Mouse (Mus musculus) midbrain, embryonic 15.5 days (tissue): ENCODE data around the gene R3hdm2. TPM values are rescaled to one million over a fixed set of nuclear protein-coding genes. Genes with fewer than 3 reads are reported as not detected.

ENCODE experiments used
- ATAC-seq: fragments of 200-750 bp; cut with Nextera tagmentation; replicated peaks from 2 replicates; pipeline ENCODE4 v1.8.0; 2017; ENCODE audit warnings: moderate TSS enrichment
- H3K27ac ChIP-seq: fragments of 300-500 bp; sonication (generic); 2 replicates; pipeline ENCODE4 v1.5.1; 2015; ENCODE audit warnings: mild to moderate bottlenecking, inconsistent platforms
- H3K27me3 ChIP-seq: fragments of 300-500 bp; sonication (generic); replicated peaks from 2 replicates; pipeline ENCODE4 v1.6.1; 2015; ENCODE audit warnings: inconsistent platforms
- H3K36me3 ChIP-seq: fragments of 300-500 bp; sonication (generic); replicated peaks from 2 replicates; pipeline ENCODE4 v1.6.1; 2015; ENCODE audit warnings: inconsistent platforms
- H3K4me1 ChIP-seq: fragments of 300-500 bp; sonication (generic); 2 replicates; pipeline ENCODE4 v1.6.1; 2015; ENCODE audit warnings: inconsistent platforms
- H3K4me2 ChIP-seq: fragments of 300-500 bp; sonication (generic); 2 replicates; pipeline ENCODE4 v1.6.1; 2015; ENCODE audit warnings: inconsistent platforms, mild to moderate bottlenecking, moderate library complexity
- H3K4me3 ChIP-seq: fragments of 300-500 bp; sonication (generic); 2 replicates; pipeline ENCODE4 v1.5.1; 2015; ENCODE audit warnings: mild to moderate bottlenecking, inconsistent platforms
- H3K9ac ChIP-seq: fragments of 300-500 bp; sonication (generic); 2 replicates; pipeline ENCODE4 v1.6.1; 2015; ENCODE audit warnings: mild to moderate bottlenecking, inconsistent platforms
- H3K9me3 ChIP-seq: fragments of 300-500 bp; sonication (generic); 2 replicates; pipeline ENCODE4 v1.6.1; 2016; ENCODE audit warnings: inconsistent platforms
- WGBS: fragments of 180-500 bp; shearing (Covaris S2); methylation state at CpG from one replicate; pipeline ENCODE4 v1.1.7; 2015; ENCODE audit warnings: mixed read lengths; 5-methylcytosine and 5-hydroxymethylcytosine counted together
- polyA plus RNA-seq: library from polyadenylated mRNA; unstranded; fragments of >200 nt; fragmentation: Nextera tagmentation; extraction: Ambion mirVana; gene quantifications from 2 replicates; pipeline ENCODE4 v1.2.1, GENCODE M21; 2015

The R3hdm2 gene
- polyA plus RNA-seq, result 39.7 and 43.6 TPM in 2 replicates

GRCm38 (mm10) chr10:127380251-127380691, at the start of gene R3hdm2:
TSS of gene R3hdm2 (plus strand) at chr10:127380327.
- Histone ChIP-seq H3K4me1 (peaks cover 19% of the 10 kb centered on the region), H3K27ac (peak within 1 kb of the TSS; percentile 94), H3K36me3 (no peaks in the 10 kb centered on the region), H3K4me2 (peak within 1 kb of the TSS; percentile 70), H3K9me3 (no peaks in the 10 kb centered on the region), H3K9ac (peak within 1 kb of the TSS; percentile 85), H3K27me3 (no peaks in the 10 kb centered on the region), H3K4me3 (peak within 1 kb of the TSS; percentile 85)
- ATAC-seq, result peak; percentile 96
- WGBS, result under 1% methylated on average over 38 of the region's 53 CpGs

GRCm38 (mm10) chr10:127332211-127332874, 47.8 kb upstream of the R3hdm2 start:
- Histone ChIP-seq H3K4me1 (no peaks in the 10 kb centered on the region), H3K27me3 (peaks cover 29% of the 10 kb centered on the region), H3K9me3 (no peaks in the 10 kb centered on the region), H3K36me3 (no peaks in the 10 kb centered on the region), H3K4me2 (peak overlapping the region; percentile 41), H3K9ac (peak overlapping the region; percentile 21; the same call in 1 of the 2 replicates), H3K27ac (no peak overlapping the region), H3K4me3 (peak overlapping the region; percentile 18; the same call in 1 of the 2 replicates)
- 23% methylated on average over 31 of the region's 31 CpGs for WGBS
- 0 out of 2 replicates have a peak, but pooled peaks have one; percentile 46 for ATAC-seq

GRCm38 (mm10) chr10:127333152-127333551, 47.0 kb upstream of the R3hdm2 start:
- 62% methylated on average over 5 of the region's 5 CpGs for WGBS
- Histone ChIP-seq H3K36me3 (no peaks in the 10 kb centered on the region), H3K9me3 (no peaks in the 10 kb centered on the region), H3K9ac (no peak overlapping the region), H3K4me2 (no peak overlapping the region), H3K4me3 (no peak overlapping the region), H3K27me3 (peaks cover 21% of the 10 kb centered on the region), H3K27ac (no peak overlapping the region), H3K4me1 (no peaks in the 10 kb centered on the region)
- no peak for ATAC-seq

GRCm38 (mm10) chr10:127335271-127335670, 44.9 kb upstream of the R3hdm2 start:
- Histone ChIP-seq H3K36me3 (no peaks in the 10 kb centered on the region), H3K4me1 (peaks cover 16% of the 10 kb centered on the region), H3K4me3 (no peak overlapping the region), H3K9ac (no peak overlapping the region), H3K27ac (no peak overlapping the region), H3K9me3 (no peaks in the 10 kb centered on the region), H3K4me2 (no peak overlapping the region), H3K27me3 (peaks cover 14% of the 10 kb centered on the region)
- WGBS, result 55% methylated on average over 1 of the region's 1 CpGs
- ATAC-seq, result no peak

GRCm38 (mm10) chr10:127336952-127337351, 43.2 kb upstream of the R3hdm2 start:
- H3K9ac ChIP-seq, result no peak overlapping the region
- 79% methylated on average over 5 of the region's 5 CpGs for WGBS

GRCm38 (mm10) chr10:127337536-127338099, 42.5 kb upstream of the R3hdm2 start:
- Histone ChIP-seq H3K9me3 (no peaks in the 10 kb centered on the region), H3K36me3 (no peaks in the 10 kb centered on the region), H3K27ac (no peak overlapping the region), H3K9ac (no peak overlapping the region), H3K4me3 (no peak overlapping the region), H3K4me1 (peaks cover 37% of the 10 kb centered on the region), H3K4me2 (no peak overlapping the region), H3K27me3 (peaks cover 31% of the 10 kb centered on the region)
- ATAC-seq, result no peak
- WGBS, result 85% methylated on average over 6 of the region's 6 CpGs

More at GRCm38 (mm10) chr10:127336952-127337351, 43.2 kb upstream of the R3hdm2 start:
- Histone ChIP-seq H3K4me1 (peaks cover 30% of the 10 kb centered on the region), H3K9me3 (no peaks in the 10 kb centered on the region), H3K27me3 (peaks cover 24% of the 10 kb centered on the region), H3K4me2 (no peak overlapping the region), H3K27ac (no peak overlapping the region), H3K4me3 (no peak overlapping the region), H3K36me3 (no peaks in the 10 kb centered on the region)
- no peak for ATAC-seq

GRCm38 (mm10) chr10:127338930-127339682, 41.0 kb upstream of the R3hdm2 start:
- WGBS, result 0% methylated on average over 31 of the region's 31 CpGs
- H3K4me3 ChIP-seq, result peak overlapping the region; percentile 24
- peak overlapping the region; percentile 49 for H3K4me2 ChIP-seq
- H3K4me1 ChIP-seq, result peaks cover 37% of the 10 kb centered on the region
- H3K27me3 ChIP-seq, result peaks cover 32% of the 10 kb centered on the region
- H3K9me3 ChIP-seq, result no peaks in the 10 kb centered on the region
- H3K9ac ChIP-seq, result 0 out of 2 replicates have a peak overlapping the region, but pooled peaks have one; percentile 3
- H3K27ac ChIP-seq, result 0 out of 2 replicates have a peak overlapping the region, but pooled peaks have one; percentile 15
- ATAC-seq, result peak; percentile 81
- H3K36me3 ChIP-seq, result no peaks in the 10 kb centered on the region

GRCm38 (mm10) chr10:127339683-127340576, 40.2 kb upstream of the R3hdm2 start:
- H3K27me3 ChIP-seq, result peaks cover 32% of the 10 kb centered on the region
- H3K36me3 ChIP-seq, result no peaks in the 10 kb centered on the region
- no peaks in the 10 kb centered on the region for H3K9me3 ChIP-seq
- no peak overlapping the region for H3K27ac ChIP-seq
- ATAC-seq, result peak; percentile 41
- H3K9ac ChIP-seq, result peak overlapping the region; percentile 3; the same call in 1 of the 2 replicates
- peak overlapping the region; percentile 49 for H3K4me2 ChIP-seq
- H3K4me1 ChIP-seq, result peaks cover 37% of the 10 kb centered on the region
- H3K4me3 ChIP-seq, result peak overlapping the region; percentile 24
- WGBS, result under 1% methylated on average over 39 of the region's 42 CpGs

- Histone ChIP-seq H3K27me3 (peaks cover 32% of the 10 kb centered on the region), H3K4me2 (peak overlapping the region; percentile 49), H3K4me1 (peaks cover 37% of the 10 kb centered on the region), H3K9ac (no peak overlapping the region), H3K27ac (no peak overlapping the region), H3K36me3 (no peaks in the 10 kb centered on the region), H3K9me3 (no peaks in the 10 kb centered on the region), H3K4me3 (peak overlapping the region; percentile 24)
- no peak for ATAC-seq
- WGBS, result under 1% methylated on average over 27 of the region's 27 CpGs
Measured at GRCm38 (mm10) chr10:127340577-127341359, 39.4 kb upstream of the R3hdm2 start.

GRCm38 (mm10) chr10:127341360-127341690, 38.8 kb upstream of the R3hdm2 start:
- 0% methylated on average over 9 of the region's 11 CpGs for WGBS
- no peak for ATAC-seq

More at GRCm38 (mm10) chr10:127341360-127341690, 38.8 kb upstream of the R3hdm2 start:
- Histone ChIP-seq H3K4me3 (peak overlapping the region; percentile 24), H3K36me3 (no peaks in the 10 kb centered on the region), H3K4me2 (peak overlapping the region; percentile 49), H3K9me3 (no peaks in the 10 kb centered on the region), H3K27me3 (peaks cover 32% of the 10 kb centered on the region), H3K4me1 (peaks cover 37% of the 10 kb centered on the region), H3K27ac (no peak overlapping the region), H3K9ac (no peak overlapping the region)
